Mouse (Mus musculus): Measurements from ENCODE around the gene Palm2. TPM values are rescaled to one million over a fixed set of nuclear protein-coding genes. Genes with fewer than 3 reads are reported as not detected.

The Palm2 gene
- polyA plus RNA-seq, 1 experiment from 2014 or later: 7.0 TPM

DNA sequence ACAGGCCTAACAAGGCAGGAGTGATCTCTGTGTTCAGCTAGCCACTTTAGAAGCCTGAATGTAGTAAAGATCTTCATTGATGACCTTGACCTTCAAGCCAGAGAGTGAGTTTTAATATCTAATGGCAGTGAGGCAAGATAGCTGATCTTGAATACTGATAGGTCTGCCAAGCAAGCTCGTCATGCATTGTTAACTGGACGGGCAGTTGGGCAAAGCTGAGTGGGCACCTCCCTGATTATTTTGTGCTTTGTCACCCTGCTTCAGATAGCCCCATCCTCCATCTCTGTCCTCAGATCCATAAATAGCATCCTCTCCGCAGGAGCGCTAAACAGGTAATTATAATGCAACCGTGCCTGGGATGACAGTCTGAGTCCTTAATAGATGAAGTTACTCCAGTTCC is 198.3 kb downstream of the Palm2 start:
- no peaks in the 10 kb centered on the region for H3K4me1 ChIP-seq (ENCODE audit: control insufficient read depth, insufficient read depth, low read length)
- WGBS: 88% methylated on average over 5 of the region's 5 CpGs
- ATAC-seq (replicated peaks; ENCODE audit: insufficient number of reproducible peaks, low FRiP score, low TSS enrichment, low read depth): no peak

DNA sequence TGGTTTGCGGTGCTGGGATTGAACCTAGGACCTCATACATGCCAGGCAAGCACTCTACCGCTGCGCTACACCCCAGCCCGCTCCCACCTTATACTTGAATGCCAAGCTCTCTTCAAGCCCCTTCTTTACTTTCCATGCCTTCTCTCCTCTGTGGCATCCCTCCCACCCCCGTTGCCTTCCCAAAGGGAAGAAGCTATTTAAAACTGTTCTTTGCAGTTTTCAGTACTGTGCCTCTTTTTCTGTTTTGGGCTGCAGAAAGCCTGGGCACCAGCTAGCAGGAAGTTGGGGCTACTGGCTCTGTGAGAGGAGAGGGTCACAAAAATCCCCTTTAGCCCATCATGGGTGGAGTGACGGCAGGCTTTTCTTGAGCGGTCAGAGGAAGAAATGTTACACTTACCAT is 199.0 kb downstream of the Palm2 start:
- H3K27me3 ChIP-seq (ENCODE audit: control insufficient read depth, insufficient read depth, low read length): no peaks in the 10 kb centered on the region
- DNase-seq (ENCODE audit: low spot score): no peak
- H3K4me1 ChIP-seq (ENCODE audit: control insufficient read depth, insufficient read depth, low read length): no peaks in the 10 kb centered on the region
- H3K4me2 ChIP-seq (ENCODE audit: low read depth, low read length): no peak overlapping the region
- no peaks in the 10 kb centered on the region for H3K9me3 ChIP-seq (replicated peaks; ENCODE audit: control insufficient read depth, low read length)
- no peak overlapping the region for H3K4me3 ChIP-seq (ENCODE audit: low read depth, low read length)
- 90% methylated on average over 7 of the region's 7 CpGs for WGBS
- no peaks in the 10 kb centered on the region for H3K36me3 ChIP-seq (replicated peaks; ENCODE audit: control insufficient read depth, insufficient read depth, low read depth, low read length)
- H3K27ac ChIP-seq (replicated peaks; ENCODE audit: low read depth, low read length): no peak overlapping the region
- no peak overlapping the region for H3K9ac ChIP-seq (replicated peaks; ENCODE audit: low read length)
- no peak for ATAC-seq (replicated peaks; ENCODE audit: insufficient number of reproducible peaks, low FRiP score, low TSS enrichment, low read depth)

More for the DNA sequence above, 198.3 kb downstream of the Palm2 start:
- DNase-seq (ENCODE audit: low spot score): no peak
- H3K4me3 ChIP-seq (ENCODE audit: low read depth, low read length): no peak overlapping the region
- H3K36me3 ChIP-seq (replicated peaks; ENCODE audit: control insufficient read depth, insufficient read depth, low read depth, low read length): no peaks in the 10 kb centered on the region
- no peak overlapping the region for H3K27ac ChIP-seq (replicated peaks; ENCODE audit: low read depth, low read length)
- no peak overlapping the region for H3K4me2 ChIP-seq (ENCODE audit: low read depth, low read length)
- no peaks in the 10 kb centered on the region for H3K27me3 ChIP-seq (ENCODE audit: control insufficient read depth, insufficient read depth, low read length)
- H3K9me3 ChIP-seq (replicated peaks; ENCODE audit: control insufficient read depth, low read length): no peaks in the 10 kb centered on the region
- H3K9ac ChIP-seq (replicated peaks; ENCODE audit: low read length): no peak overlapping the region

DNA sequence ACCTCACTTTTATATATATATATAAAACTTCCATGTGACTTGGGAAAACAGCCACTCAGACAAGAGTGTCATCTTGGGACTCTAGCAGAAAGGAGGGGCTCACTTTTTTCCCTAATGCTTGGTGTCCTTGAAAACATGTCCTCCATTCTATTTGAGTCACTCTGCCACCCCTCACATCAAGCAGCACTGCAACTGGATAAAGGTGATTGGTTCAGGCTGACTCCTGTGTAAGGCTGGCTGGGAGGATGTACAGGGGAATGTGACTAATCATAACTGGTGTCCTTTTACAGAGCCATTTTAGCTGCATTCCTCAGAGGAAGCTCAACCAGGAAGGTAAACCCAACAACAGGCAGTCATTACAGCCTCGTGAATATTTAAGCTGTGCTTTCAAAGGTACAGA is 200.9 kb downstream of the Palm2 start:
- no peak overlapping the region for H3K4me3 ChIP-seq (ENCODE audit: low read depth, low read length)
- no peaks in the 10 kb centered on the region for H3K27me3 ChIP-seq (ENCODE audit: control insufficient read depth, insufficient read depth, low read length)
- no peak for ATAC-seq (replicated peaks; ENCODE audit: insufficient number of reproducible peaks, low FRiP score, low TSS enrichment, low read depth)
- H3K4me2 ChIP-seq (ENCODE audit: low read depth, low read length): no peak overlapping the region
- H3K36me3 ChIP-seq (replicated peaks; ENCODE audit: control insufficient read depth, insufficient read depth, low read depth, low read length): no peaks in the 10 kb centered on the region
- no peak overlapping the region for H3K9ac ChIP-seq (replicated peaks; ENCODE audit: low read length)
- H3K9me3 ChIP-seq (replicated peaks; ENCODE audit: control insufficient read depth, low read length): no peaks in the 10 kb centered on the region
- 52% methylated on average over 1 of the region's 1 CpGs for WGBS
- no peaks in the 10 kb centered on the region for H3K4me1 ChIP-seq (ENCODE audit: control insufficient read depth, insufficient read depth, low read length)
- no peak for DNase-seq (ENCODE audit: low spot score)
- no peak overlapping the region for H3K27ac ChIP-seq (replicated peaks; ENCODE audit: low read depth, low read length)

DNA sequence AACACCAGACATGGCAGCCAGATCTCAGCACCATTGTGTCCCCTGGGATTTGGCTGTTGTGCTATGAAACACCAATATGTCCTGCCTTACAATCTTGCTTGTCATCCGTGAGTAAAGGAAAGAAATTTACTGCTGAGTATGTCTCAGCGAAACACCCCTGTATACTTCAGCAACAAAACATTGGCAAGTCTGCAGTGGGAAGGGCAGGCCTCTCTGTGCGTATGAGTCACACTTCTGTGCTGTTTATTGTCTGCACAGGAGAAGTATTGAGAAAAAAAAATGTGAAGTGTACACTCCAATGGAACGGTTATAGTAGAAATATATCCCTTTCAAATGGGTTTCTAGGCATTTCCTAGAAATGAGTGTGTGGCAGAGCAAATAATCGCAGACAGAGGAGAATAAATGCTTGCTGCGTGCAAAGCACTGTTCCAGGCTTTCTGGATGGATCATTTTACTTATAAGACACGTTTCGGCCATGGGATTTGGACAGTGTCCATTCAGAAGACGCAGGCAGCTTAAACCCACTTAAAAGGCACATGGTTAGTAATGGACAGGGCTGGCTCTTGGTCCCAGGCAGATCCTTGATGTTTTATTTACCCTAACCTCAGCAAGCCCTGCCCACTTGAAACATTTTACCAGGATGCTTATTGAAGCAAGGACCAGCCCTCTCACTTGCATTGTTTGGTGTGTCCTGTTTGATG is 202.9 kb downstream of the Palm2 start:
- ATAC-seq (replicated peaks; ENCODE audit: insufficient number of reproducible peaks, low FRiP score, low TSS enrichment, low read depth) (no peak), DNase-seq (ENCODE audit: low spot score) (no peak)
- H3K36me3 ChIP-seq (replicated peaks; ENCODE audit: control insufficient read depth, insufficient read depth, low read depth, low read length): no peaks in the 10 kb centered on the region
- no peak overlapping the region for H3K27ac ChIP-seq (replicated peaks; ENCODE audit: low read depth, low read length)
- no peak overlapping the region for H3K4me2 ChIP-seq (ENCODE audit: low read depth, low read length)
- H3K4me1 ChIP-seq (ENCODE audit: control insufficient read depth, insufficient read depth, low read length): no peaks in the 10 kb centered on the region
- no peak overlapping the region for H3K9ac ChIP-seq (replicated peaks; ENCODE audit: low read length)
- 77% methylated on average over 9 of the region's 9 CpGs for WGBS
- no peaks in the 10 kb centered on the region for H3K9me3 ChIP-seq (replicated peaks; ENCODE audit: control insufficient read depth, low read length)
- H3K4me3 ChIP-seq (ENCODE audit: low read depth, low read length): no peak overlapping the region
- no peaks in the 10 kb centered on the region for H3K27me3 ChIP-seq (ENCODE audit: control insufficient read depth, insufficient read depth, low read length)

DNA sequence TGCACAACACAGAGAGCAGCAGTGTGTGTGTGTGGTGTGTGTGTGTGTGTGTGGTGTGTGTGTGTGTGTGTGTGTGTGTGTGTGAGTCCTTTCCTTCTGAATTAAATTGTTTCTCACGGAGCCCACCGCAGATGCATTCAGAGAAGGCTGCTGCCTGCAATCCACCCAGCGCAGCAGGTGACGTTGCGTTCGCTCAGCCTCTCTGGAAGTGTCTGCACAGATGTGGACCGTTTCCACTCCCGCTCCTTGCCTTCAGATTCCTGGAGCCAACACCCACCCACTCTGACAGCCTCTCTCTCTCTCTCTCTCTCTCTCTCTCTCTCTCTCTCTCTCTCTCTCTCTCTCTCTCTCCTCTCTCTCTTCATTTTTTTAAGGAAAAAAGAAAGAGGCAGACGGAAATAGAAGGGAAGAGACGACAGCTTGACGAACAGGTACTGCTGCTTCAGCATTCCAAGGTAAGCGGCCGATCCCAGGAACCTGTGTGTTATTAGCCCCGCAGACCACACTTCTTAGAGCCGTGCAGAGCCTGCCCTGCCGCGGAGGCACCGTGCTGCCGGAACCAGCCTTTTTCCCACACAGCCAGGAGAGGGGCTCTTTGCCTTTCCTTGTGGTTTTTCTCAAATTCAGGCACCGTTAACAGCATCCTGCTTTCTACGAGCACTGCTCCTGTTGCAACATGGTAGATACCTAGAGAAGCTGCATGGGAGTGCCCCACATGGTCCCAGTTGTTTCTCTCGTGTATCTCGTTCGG is 203.8 kb downstream of the Palm2 start:
- ATAC-seq (replicated peaks; ENCODE audit: insufficient number of reproducible peaks, low FRiP score, low TSS enrichment, low read depth) (no peak), DNase-seq (ENCODE audit: low spot score) (no peak)
- Histone ChIP-seq H3K9me3 (replicated peaks; ENCODE audit: control insufficient read depth, low read length) (no peaks in the 10 kb centered on the region), H3K27me3 (ENCODE audit: control insufficient read depth, insufficient read depth, low read length) (no peaks in the 10 kb centered on the region), H3K4me2 (ENCODE audit: low read depth, low read length) (peak overlapping the region; percentile 45), H3K4me1 (ENCODE audit: control insufficient read depth, insufficient read depth, low read length) (no peaks in the 10 kb centered on the region), H3K27ac (replicated peaks; ENCODE audit: low read depth, low read length) (no peak overlapping the region), H3K9ac (replicated peaks; ENCODE audit: low read length) (peak overlapping the region; percentile 10; the same call in 1 of the 2 replicates), H3K4me3 (ENCODE audit: low read depth, low read length) (peak overlapping the region; percentile 15; the same call in 1 of the 2 replicates), H3K36me3 (replicated peaks; ENCODE audit: control insufficient read depth, insufficient read depth, low read depth, low read length) (no peaks in the 10 kb centered on the region)
- WGBS: 39% methylated on average over 24 of the region's 24 CpGs

DNA sequence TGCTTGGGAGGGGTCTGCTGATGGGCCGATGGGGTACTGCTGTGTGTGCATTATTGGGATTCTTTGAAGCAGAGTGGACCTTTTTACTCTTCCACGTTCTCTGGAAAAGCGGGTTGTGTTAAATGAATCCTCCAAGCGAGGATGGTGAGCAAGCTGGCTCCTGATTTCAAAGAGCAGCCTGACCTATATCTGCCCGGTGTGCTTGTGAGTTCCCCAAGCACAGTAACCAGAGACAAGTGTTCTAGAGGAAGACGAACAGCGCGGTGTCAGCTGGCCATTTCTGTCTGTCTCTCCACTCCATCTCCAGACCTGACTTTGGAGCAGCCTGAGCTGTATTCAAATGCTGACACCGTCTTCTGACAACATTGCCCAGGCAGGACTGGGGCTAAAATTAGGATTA is 204.9 kb downstream of the Palm2 start:
- WGBS: 88% methylated on average over 9 of the region's 9 CpGs
- DNase-seq (ENCODE audit: low spot score): no peak
- H3K27me3 ChIP-seq (ENCODE audit: control insufficient read depth, insufficient read depth, low read length): no peaks in the 10 kb centered on the region
- no peak for ATAC-seq (replicated peaks; ENCODE audit: insufficient number of reproducible peaks, low FRiP score, low TSS enrichment, low read depth)
- no peaks in the 10 kb centered on the region for H3K36me3 ChIP-seq (replicated peaks; ENCODE audit: control insufficient read depth, insufficient read depth, low read depth, low read length)
- H3K9me3 ChIP-seq (replicated peaks; ENCODE audit: control insufficient read depth, low read length): no peaks in the 10 kb centered on the region
- H3K9ac ChIP-seq (replicated peaks; ENCODE audit: low read length): no peak overlapping the region
- H3K4me3 ChIP-seq (ENCODE audit: low read depth, low read length): no peak overlapping the region
- H3K27ac ChIP-seq (replicated peaks; ENCODE audit: low read depth, low read length): no peak overlapping the region
- H3K4me1 ChIP-seq (ENCODE audit: control insufficient read depth, insufficient read depth, low read length): no peaks in the 10 kb centered on the region
- no peak overlapping the region for H3K4me2 ChIP-seq (ENCODE audit: low read depth, low read length)

DNA sequence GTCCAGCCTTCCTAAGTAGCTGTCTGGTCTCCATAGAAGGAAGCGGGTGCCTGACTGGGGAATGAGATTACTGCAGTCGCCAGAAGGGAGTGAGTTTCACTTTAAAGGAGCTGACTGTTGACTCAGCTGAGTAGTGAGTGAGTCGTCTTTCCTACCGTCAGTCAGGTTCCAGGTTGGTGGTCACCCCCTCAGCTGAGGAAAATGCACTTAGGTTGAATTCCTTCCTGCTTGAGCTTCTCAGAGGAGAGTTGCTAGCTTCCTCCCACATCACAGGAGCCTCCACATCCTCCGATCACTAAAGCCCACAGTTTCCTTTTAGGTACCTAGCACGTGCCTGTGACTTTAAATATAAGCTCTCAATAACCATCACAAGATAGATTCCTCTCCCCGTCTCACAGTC is 206.2 kb downstream of the Palm2 start:
- WGBS: 43% methylated on average over 7 of the region's 7 CpGs
- DNase-seq (ENCODE audit: low spot score): no peak
- H3K27me3 ChIP-seq (ENCODE audit: control insufficient read depth, insufficient read depth, low read length): no peaks in the 10 kb centered on the region
- no peaks in the 10 kb centered on the region for H3K9me3 ChIP-seq (replicated peaks; ENCODE audit: control insufficient read depth, low read length)
- no peaks in the 10 kb centered on the region for H3K36me3 ChIP-seq (replicated peaks; ENCODE audit: control insufficient read depth, insufficient read depth, low read depth, low read length)
- no peak overlapping the region for H3K4me2 ChIP-seq (ENCODE audit: low read depth, low read length)
- no peak for ATAC-seq (replicated peaks; ENCODE audit: insufficient number of reproducible peaks, low FRiP score, low TSS enrichment, low read depth)
- H3K4me3 ChIP-seq (ENCODE audit: low read depth, low read length): no peak overlapping the region
- H3K9ac ChIP-seq (replicated peaks; ENCODE audit: low read length): no peak overlapping the region
- H3K27ac ChIP-seq (replicated peaks; ENCODE audit: low read depth, low read length): no peak overlapping the region
- no peaks in the 10 kb centered on the region for H3K4me1 ChIP-seq (ENCODE audit: control insufficient read depth, insufficient read depth, low read length)

DNA sequence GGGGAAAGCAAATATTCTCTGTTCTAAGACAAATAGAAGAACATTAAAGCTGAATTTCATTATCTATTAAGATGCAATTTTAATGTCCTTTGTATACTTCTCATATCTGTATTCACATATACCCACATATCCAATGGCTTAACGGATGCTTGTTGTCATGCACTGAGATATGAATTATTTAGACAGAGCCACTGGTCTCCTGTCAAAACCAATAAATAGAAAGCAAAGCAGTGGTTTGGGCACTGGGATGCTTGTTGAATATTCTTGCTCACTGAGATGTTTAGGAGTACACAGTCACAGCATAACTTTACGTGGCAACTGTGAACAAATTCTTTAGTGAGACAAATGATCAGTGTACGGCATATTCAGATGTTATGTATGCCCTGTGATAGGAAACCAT is 206.9 kb downstream of the Palm2 start:
- Histone ChIP-seq H3K27ac (replicated peaks; ENCODE audit: low read depth, low read length) (no peak overlapping the region), H3K9me3 (replicated peaks; ENCODE audit: control insufficient read depth, low read length) (no peaks in the 10 kb centered on the region), H3K4me1 (ENCODE audit: control insufficient read depth, insufficient read depth, low read length) (no peaks in the 10 kb centered on the region), H3K36me3 (replicated peaks; ENCODE audit: control insufficient read depth, insufficient read depth, low read depth, low read length) (no peaks in the 10 kb centered on the region), H3K4me3 (ENCODE audit: low read depth, low read length) (no peak overlapping the region), H3K4me2 (ENCODE audit: low read depth, low read length) (no peak overlapping the region), H3K27me3 (ENCODE audit: control insufficient read depth, insufficient read depth, low read length) (no peaks in the 10 kb centered on the region), H3K9ac (replicated peaks; ENCODE audit: low read length) (no peak overlapping the region)
- no peak for ATAC-seq (replicated peaks; ENCODE audit: insufficient number of reproducible peaks, low FRiP score, low TSS enrichment, low read depth)
- WGBS: 84% methylated on average over 3 of the region's 3 CpGs
- DNase-seq (ENCODE audit: low spot score): no peak

All from embryonic facial prominence, embryonic 11.5 days (tissue).